Mouse (Mus musculus): Measurements from ENCODE around the gene Serpina1d. TPM values are rescaled to one million over a fixed set of nuclear protein-coding genes. Genes with fewer than 3 reads are reported as not detected.
"Not testable (repeated sequence)": the region's sequence is repeated elsewhere in the genome, so short reads cannot be mapped to it uniquely, and the experiment has no call there.

Serpina1d gene
- not detected for total RNA-seq (2021)

GRCm38 (mm10) chr12:103773246-103773851 lies at the start of gene Serpina1d:
Gene Serpina1d, minus strand, starts transcription at chr12:103773592.
- intact Hi-C loops (cut with DNase I); DNase-seq: not testable (repeated sequence)

GRCm38 (mm10) chr12:103770597-103770996 lies 2.8 kb downstream of the Serpina1d start:
- intact Hi-C loops (cut with DNase I); DNase-seq: not testable (repeated sequence)

- intact Hi-C loops (cut with DNase I); DNase-seq: not testable (repeated sequence)
Measured at GRCm38 (mm10) chr12:103763083-103763482, 10.3 kb downstream of the Serpina1d start.

- DNase-seq; intact Hi-C loops (cut with DNase I): not testable (repeated sequence)
Measured at GRCm38 (mm10) chr12:103760316-103760715, 13.1 kb downstream of the Serpina1d start.

- DNase-seq; intact Hi-C loops (cut with DNase I): not testable (repeated sequence)
Measured at GRCm38 (mm10) chr12:103745957-103746356, 27.4 kb downstream of the Serpina1d start.

DNA sequence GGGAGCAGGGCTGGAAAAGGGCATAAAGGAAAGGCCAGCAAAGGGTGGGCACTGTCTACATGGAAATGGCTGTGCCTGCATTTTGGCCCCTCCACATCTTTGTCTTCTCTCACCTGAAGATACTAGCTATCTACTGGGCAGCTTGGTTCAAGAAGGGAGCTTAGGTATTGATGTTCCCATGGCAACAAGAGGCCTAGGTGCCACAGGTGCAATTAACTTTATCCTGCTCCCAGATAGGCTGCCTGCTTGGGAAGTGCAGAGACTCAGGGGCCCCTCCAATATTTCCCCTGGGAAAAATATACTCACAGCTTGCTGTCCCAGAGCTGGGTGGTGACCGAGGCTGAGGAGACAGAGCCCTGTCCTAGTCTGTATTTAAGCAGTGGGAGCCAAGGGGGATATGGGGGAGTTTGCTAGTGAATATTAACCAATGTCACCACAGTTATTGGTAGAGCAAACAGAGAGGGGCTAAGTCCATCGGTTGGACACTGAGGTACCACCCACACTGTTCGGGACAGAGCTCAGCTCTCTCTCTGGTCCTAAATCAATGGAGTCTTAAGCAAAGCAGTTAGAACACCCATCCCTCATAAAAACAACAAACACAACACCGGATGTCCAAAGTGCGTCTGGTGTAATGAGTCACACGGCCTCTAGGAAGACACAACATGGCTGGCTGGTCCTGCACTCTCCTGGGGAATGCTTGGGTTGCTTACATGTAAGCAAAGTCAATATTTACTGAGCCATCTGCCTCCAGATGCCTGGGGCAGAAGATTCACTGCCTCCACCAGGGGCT lies 35.4 kb downstream of the Serpina1d start:
- DNase-seq; intact Hi-C loops (cut with DNase I): not testable (repeated sequence)

- intact Hi-C loops (cut with DNase I) = not testable (repeated sequence)
Measured at GRCm38 (mm10) chr12:103735566-103735965, 37.8 kb downstream of the Serpina1d start.

DNA sequence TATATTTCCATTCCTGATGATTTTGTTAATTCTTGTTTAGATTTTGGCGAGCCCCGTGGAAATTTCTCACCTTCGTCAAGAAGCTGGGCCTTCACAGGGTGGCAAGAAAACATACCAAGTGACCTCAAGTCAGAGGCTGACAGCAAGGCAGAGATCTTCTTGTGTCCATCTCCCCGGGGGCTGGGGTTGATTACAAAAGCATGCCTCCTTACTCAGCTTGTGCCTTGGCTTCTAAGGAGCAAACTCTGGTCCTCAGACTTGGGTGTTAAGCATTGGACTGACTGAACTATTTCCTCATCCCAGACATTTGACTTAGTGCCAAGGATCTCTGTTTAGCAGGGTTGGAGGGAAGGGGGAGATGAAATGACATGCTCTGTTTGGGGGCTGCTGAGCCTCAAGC lies 38.3 kb downstream of the Serpina1d start:
- not testable (repeated sequence) for DNase-seq

More at GRCm38 (mm10) chr12:103735566-103735965, 37.8 kb downstream of the Serpina1d start:
- DNase-seq = not testable (repeated sequence)

More for the DNA sequence above, 38.3 kb downstream of the Serpina1d start:
- intact Hi-C loops (cut with DNase I) = not testable (repeated sequence)

Other genes with a start within 250 kb of the Serpina1d start
- 1 to 10 TPM; 7.2 to 8.1 TPM for gene Ppp4r4, start 241.3 kb downstream of the Serpina1d start, total RNA-seq (2021)
- gene Serpina10, start 142.1 kb downstream of the Serpina1d start, total RNA-seq (2021) = not detected
- not detected for gene Serpina6, start 116.4 kb downstream of the Serpina1d start, total RNA-seq (2021)
- not detected for gene Serpina16, start 97.5 kb downstream of the Serpina1d start, total RNA-seq (2021)
- not detected for gene Serpina1f, start 78.1 kb downstream of the Serpina1d start, total RNA-seq (2021)
- gene Serpina1b, start 56.8 kb upstream of the Serpina1d start, total RNA-seq (2021) = not detected
- gene Serpina1a, start 90.0 kb upstream of the Serpina1d start, total RNA-seq (2021) = not detected
- gene Serpina1c, start 131.3 kb upstream of the Serpina1d start, total RNA-seq (2021) = not detected
- not detected for gene Serpina1e, start 185.4 kb upstream of the Serpina1d start, total RNA-seq (2021)
- gene Serpina11, start 216.4 kb upstream of the Serpina1d start, total RNA-seq (2021) = not detected
- under 1 TPM in 1 of 2 experiments, not detected in 1; 0.22 TPM for gene Serpina9, start 240.2 kb upstream of the Serpina1d start, total RNA-seq (2021)